Mouse (Mus musculus) 3134 (cell line): ENCODE measurements around the gene Lrsam1.

Experiments used
- DNase-seq: peaks from one replicate; pipeline ENCODE4 v3.0.0-alpha.2; 2011; ENCODE audit warnings: low spot score; ENCODE audit not compliant: insufficient read length; ENCODE audit errors: extremely low read depth

The Lrsam1 gene

DNA sequence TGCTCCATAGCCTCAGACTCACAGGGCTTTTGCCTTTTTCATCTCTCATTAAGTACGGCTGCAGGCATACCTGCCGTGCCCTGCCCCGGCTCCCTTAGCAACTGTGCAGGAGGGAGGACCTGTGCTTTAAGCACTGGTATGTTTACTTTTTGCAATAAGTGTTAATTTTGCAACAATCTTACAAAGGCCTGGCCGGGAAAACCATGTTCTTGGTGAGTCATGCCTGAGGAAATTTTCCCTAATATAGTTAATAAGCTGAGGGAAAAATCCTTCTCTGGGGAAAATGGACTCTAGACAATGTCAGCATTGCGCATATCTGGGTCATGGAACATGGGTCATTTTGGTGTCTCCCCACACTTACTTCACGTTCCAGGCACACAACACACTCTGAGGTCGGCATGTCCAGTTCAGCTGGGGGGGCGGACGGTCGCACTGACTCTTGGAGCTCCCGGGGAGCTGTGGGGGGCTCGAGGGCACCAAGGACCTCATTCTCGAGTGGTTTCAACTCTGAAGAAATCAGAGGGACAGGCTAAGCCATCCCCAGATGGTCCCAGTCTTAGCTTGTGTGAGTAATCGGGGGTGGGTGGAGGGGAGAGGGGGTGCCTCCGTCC is 33.7 kb downstream of the Lrsam1 start:
- DNase-seq: no peak

DNA sequence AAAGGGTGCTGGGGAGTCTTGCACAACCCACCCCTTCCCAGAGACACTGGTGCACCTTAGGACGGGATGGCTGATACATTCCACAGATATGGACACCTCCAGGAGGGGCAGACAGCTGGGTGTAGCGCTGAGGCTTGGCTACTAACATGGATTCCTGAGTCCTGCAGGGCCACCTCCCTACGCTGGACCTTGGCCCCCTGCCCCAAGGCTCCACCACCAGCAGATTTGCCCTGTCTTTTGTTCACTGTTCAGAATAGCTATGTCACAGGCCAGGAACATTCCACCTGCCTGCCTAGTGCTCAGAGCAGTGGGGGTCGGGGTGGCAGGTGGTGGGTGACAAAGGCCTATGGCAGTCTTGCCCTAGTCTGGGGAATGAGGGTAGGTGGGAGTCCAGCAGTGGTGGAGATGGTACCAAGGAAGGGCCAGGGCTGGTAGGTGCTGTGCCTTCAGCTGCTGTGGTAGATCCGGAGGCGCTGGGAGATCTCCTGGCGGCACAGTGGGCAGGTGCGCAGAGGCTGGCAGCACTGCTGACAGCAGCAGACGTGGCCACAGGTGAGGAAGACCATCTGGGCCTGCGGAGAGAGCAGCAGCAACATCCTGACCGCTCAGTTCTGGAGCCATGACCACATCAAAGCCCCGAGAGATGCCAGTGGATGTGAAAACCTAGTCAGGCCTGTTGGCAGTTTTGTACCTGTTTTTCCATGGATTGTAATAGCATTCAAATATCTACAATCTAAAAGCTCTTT is 34.9 kb downstream of the Lrsam1 start:
- DNase-seq: no peak

- DNase-seq: no peak
Measured at GRCm38 (mm10) chr2:32924306-32924844, 37.0 kb downstream of the Lrsam1 start.

DNA sequence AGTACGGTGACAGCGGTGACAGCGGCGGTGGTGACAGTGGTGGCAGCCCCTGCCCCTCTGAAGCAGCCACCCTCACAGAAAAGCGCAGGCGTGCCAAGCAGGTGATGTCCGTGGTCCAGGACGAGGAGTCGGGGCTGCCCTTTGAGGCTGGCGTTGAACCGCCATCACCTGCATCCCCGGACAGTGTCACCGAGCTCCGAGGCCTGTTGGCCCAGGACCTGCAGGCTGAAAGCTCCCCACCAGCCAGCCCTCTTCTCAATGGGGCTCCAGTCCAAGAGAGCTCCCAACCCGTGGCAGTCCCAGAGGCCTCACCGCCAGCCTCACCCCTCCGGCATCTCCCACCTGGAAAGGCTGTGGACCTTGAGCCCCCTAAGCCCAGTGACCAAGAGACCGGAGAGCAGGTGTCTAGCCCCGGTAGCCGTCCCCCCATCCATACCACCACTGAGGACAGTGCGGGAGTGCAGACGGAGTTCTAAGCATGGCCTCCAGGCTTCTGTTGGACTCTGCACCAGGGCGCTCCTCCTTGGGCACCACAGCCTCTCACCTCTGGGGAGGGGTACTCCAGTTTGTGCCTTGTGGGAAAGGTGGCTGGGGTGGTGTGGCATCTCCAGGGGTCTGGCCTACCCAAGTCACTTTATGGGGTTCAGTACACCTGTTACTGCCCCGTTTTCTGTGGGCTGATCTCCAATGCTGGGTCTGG is 37.7 kb downstream of the Lrsam1 start:
- DNase-seq: no peak

DNA sequence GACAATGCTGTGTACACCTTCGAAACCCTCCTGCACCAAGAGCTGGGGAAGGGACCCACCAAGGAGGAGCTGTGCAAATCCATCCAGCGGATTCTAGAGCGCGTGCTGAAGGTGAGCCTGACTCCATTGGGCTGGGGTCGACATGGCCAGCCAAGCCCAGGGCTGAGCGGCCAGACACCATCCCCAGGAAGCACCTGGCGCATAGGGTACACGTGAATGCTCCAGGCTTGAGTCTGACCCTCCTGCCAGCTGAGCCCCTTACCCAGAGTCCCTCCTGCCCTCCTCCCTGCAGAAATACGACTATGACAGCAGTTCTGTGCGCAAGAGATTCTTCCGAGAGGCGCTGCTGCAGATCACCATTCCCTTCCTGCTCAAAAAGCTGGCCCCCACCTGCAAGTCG is 38.9 kb downstream of the Lrsam1 start:
- no peak for DNase-seq

DNA sequence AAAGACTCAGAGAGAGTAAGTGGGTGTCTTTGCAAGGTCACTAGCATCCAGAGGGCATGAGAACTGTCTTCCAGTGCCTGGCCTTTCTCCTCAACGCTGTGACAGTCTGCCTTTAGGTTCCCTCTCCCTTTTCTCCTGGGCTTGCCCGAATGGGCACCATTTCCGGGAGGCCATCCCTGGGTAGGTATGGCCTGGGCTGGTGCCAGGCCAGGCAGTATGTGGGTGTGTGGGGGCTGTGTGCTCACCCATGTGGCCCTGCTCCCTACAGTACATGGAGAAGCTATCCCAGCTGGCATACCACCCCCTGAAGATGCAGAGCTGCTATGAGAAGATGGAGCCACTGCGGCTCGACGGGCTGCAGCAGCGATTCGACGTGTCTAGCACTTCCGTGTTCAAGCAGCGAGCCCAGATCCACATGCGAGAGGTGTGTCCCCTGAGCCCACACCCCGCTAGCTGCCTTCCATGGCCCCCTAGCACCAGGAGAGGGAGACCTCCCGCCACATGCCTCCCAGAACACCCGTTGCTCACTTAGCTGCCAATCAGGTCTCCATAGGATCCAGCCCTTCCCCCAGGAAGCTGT is 39.5 kb downstream of the Lrsam1 start:
- DNase-seq: no peak

DNA sequence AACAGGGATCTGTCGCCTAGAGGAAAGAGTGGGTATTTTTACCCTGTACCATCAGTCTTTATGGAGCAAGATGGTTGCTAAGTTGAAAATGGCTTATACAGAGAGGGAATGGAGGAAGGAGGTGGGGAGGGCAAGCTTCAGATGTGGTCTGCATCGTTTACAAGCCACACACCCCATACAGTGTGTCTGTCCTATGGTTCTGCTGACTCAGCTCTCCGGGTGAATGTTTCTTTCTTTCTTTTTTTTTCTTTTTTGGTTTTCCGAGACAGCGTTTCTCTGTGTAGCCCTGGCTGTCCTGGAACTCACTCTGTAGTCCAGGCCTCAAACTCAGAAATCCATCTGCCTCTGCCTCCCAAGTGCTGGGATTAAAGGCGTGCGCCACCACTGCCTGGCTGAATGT is 40.2 kb downstream of the Lrsam1 start:
- DNase-seq: no peak

DNA sequence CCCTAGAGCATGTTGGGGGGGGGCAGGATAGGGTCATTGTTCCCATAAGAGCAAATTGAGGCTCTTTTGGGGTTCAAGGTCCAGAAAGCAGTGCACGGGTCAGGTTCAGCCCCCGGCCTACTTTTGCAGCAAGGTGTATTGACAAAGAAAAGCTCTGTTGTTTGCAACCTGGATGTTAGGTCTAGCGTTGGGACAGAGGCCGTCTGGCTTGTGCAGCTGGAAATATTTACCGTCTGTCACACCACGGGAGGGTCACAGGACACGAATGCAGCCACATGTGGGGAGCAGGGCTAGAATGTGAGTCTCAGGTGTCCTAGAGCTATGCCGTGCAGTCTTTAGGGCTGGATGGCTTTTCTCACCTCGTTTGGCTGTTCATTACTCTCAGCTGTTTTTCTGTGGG is 43.0 kb downstream of the Lrsam1 start:
- DNase-seq: no peak

DNA sequence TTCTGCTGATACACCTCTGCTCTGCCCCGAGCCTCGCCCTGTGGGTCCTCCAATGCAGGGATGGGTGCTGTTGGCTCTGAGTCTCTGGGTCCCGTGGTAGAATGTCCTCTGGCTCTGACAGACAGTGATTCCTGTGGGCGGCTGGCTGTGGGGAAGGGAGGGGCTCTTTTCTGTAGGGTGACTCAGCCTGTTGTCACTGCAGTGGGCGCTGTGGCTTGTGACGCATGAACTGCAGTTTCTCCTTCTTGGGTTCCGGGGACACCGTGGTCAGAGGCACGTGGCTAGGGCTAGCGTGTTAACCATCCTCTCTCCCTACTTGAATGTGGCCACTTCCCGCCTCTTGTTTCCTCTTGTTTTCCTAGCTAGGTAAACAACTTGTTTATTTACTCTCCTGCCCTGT is 43.9 kb downstream of the Lrsam1 start:
- DNase-seq: peak; percentile 89

- DNase-seq: peak; percentile 82
Measured at GRCm38 (mm10) chr2:32914896-32915295, 46.5 kb downstream of the Lrsam1 start.

- DNase-seq: peak; percentile 78
Measured at GRCm38 (mm10) chr2:32914362-32914761, 47.1 kb downstream of the Lrsam1 start.

- DNase-seq: peak; percentile 73
Measured at GRCm38 (mm10) chr2:32912210-32912804, 49.1 kb downstream of the Lrsam1 start.

GRCm38 (mm10) chr2:32911639-32912182 is 49.7 kb downstream of the Lrsam1 start:
- no peak for DNase-seq

- no peak for DNase-seq
Measured at GRCm38 (mm10) chr2:32908796-32909195, 52.6 kb downstream of the Lrsam1 start.

DNA sequence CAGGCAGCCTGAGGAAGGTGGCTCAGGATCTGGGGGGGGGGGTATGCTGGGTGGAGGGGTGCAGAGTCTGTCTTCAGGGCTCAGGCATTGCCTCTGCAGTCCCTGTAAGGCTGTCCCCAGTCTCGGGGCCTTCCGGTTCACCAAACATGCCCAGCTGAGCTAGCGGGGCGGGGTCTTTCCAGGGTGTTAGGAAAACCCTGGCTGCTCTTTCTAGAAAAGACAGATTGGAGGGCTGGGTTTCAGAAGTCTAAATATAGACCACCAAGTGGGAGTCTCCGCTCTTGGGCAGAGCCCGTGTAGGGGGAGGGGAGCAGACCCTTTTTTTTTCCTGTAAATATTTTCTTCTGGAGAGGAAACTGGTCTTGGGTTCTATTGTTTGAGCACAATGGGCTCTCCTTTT is 53.1 kb downstream of the Lrsam1 start:
- no peak for DNase-seq

DNA sequence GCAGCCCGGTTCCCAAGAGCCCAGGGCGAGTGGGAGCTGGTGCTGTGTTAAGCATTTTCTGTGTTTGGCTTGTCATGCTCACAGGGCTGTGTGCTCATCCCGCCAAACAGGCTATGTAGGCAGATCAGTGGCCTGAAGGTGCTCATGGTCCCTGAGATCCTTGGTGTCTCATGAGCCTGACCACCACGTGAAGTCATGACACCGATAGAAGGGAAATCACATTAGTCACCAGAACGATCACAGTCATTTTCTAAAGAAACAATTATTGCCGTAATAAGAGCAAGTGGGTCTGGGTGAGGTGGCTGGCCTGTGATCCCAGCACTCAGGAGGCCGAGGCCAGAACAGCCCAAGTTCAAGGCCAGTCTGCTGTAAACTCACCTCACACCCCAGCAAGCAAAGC is 54.0 kb downstream of the Lrsam1 start:
- no peak for DNase-seq

GRCm38 (mm10) chr2:32905297-32905696 is 56.1 kb downstream of the Lrsam1 start:
- no peak for DNase-seq

- DNase-seq: no peak
Measured at GRCm38 (mm10) chr2:32904637-32905036, 56.8 kb downstream of the Lrsam1 start.

DNA sequence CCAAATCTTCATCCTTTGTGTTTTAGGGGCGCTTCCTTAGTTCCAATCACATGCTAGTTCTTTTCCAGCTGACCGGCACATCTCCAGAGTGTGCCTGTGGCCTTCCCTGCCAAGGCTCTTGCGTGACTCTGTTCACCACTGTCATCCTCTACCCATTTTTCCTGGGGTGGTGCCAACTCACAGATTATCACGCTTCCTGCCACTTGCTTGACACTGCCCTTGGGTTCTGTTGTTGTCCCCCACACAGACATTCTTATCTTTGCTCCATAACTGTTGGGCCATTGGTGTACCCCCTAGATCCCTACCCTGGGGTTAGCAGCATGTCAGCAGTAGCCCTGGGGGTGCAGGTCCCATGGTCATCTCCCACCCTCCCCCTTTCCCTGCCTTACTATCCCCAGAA is 57.9 kb downstream of the Lrsam1 start:
- no peak for DNase-seq

GRCm38 (mm10) chr2:32902126-32902525 is 59.3 kb downstream of the Lrsam1 start:
- peak; percentile 62 for DNase-seq

DNA sequence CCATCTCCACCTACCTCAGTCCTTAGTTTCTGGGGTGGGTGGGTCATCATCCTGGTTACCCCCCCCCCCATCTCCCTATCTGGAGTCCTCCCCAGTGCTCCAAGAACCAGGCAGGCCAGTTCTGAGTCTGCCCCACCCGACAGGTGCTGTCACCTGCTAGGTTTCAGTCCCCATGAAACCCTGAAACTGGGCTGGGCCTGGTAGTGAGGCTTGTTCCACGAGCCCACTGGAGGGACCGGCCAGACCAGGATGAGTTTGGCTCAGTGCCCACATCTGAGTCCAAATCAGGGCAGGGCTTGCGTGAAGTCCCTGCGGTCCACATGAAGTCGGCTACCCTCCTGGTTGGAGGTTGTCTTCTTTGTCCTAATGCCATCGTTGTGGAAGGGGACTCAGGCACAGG is 62.4 kb downstream of the Lrsam1 start:
- DNase-seq: no peak
